28 mouse cellular contexts compared by ENCODE assay signal in genomic region chr17:24777073-24777472, GRCm38 (mm10). TPM values are rescaled to one million over a fixed set of nuclear protein-coding genes. Genes with fewer than 3 reads are reported as not detected.
DNase-seq lines count a peak whose midpoint lies in the region; ATAC-seq and TF ChIP-seq lines count a peak whose summit lies in the region.
"Had no signal": no experiment of that assay in that cellular context is flagged by ENCODE, and none has a peak within 500 bp of the region (broad histone marks: within the 10 kb centered on the region; RNA-seq: fewer than 3 reads in every experiment).

No protein-coding gene starts in this region.

- no peak overlapping the region for H3K4me2 ChIP-seq in forebrain, embryonic 11.5 days (ENCODE audit: low read depth, low read length, severe bottlenecking)
- no peak overlapping the region for H3K4me2 ChIP-seq in lung, embryonic 16.5 days (ENCODE audit: low read depth, low read length)
- H3K4me2 ChIP-seq: embryonic facial prominence, embryonic 15.5 days; forebrain, embryonic 12.5 days; heart, embryonic 11.5 days; heart, embryonic 15.5 days; hindbrain, embryonic 15.5 days had no signal

- H3K9ac ChIP-seq in forebrain, embryonic 11.5 days (ENCODE audit: low read length) = no peak overlapping the region
- no peak overlapping the region for H3K9ac ChIP-seq in lung, embryonic 16.5 days (ENCODE audit: low read length)
- H3K9ac ChIP-seq: embryonic facial prominence, embryonic 15.5 days; forebrain, embryonic 12.5 days; heart, embryonic 15.5 days; hindbrain, embryonic 15.5 days had no signal

- ATAC-seq in forebrain, embryonic 11.5 days (replicated peaks; ENCODE audit: low FRiP score) = no peak
- ATAC-seq in lung, embryonic 16.5 days (ENCODE audit: low read depth) = peak; percentile 83
- ATAC-seq: activated CD4-positive, CD25-positive, alpha-beta regulatory T cell, adult 4 months; forebrain, embryonic 16.5 days had no signal

- H3K4me3 ChIP-seq in forebrain, embryonic 11.5 days (ENCODE audit: low read depth, low read length) = no peak overlapping the region
- H3K4me3 ChIP-seq in forebrain, embryonic 10.5 days = no peak overlapping the region
- no peak overlapping the region for H3K4me3 ChIP-seq in lung, embryonic 16.5 days (ENCODE audit: low read length)
- H3K4me3 ChIP-seq in layer of hippocampus, adult 2 months = no peak overlapping the region
- H3K4me3 ChIP-seq: embryonic facial prominence, embryonic 15.5 days; erythroblast, embryonic 14.5 days; forebrain, embryonic 12.5 days; heart, adult 2 months; heart, embryonic 15.5 days; hindbrain, embryonic 10.5 days; hindbrain, embryonic 15.5 days had no signal

- H3K4me1 ChIP-seq in forebrain, embryonic 11.5 days (replicated peaks; ENCODE audit: control insufficient read depth, insufficient read depth, low read length) = no peaks in the 10 kb centered on the region
- no peaks in the 10 kb centered on the region for H3K4me1 ChIP-seq in forebrain, embryonic 10.5 days
- H3K4me1 ChIP-seq in lung, embryonic 16.5 days (replicated peaks; ENCODE audit: control insufficient read depth, insufficient read depth, low read length) = no peaks in the 10 kb centered on the region
- H3K4me1 ChIP-seq: forebrain, embryonic 12.5 days; heart, embryonic 15.5 days; hindbrain, embryonic 10.5 days; hindbrain, embryonic 15.5 days had no signal

- no peak overlapping the region for H3K27ac ChIP-seq in forebrain, embryonic 11.5 days (ENCODE audit: low read depth, low read length)
- no peak overlapping the region for H3K27ac ChIP-seq in forebrain, embryonic 10.5 days
- H3K27ac ChIP-seq in lung, embryonic 16.5 days (ENCODE audit: low read length) = peak overlapping the region; percentile 59; the same call in 1 of the 2 replicates
- H3K27ac ChIP-seq in layer of hippocampus, adult 2 months = no peak overlapping the region
- H3K27ac ChIP-seq: embryonic facial prominence, embryonic 15.5 days; forebrain, embryonic 12.5 days; heart, adult 2 months; heart, embryonic 15.5 days; hindbrain, embryonic 10.5 days; hindbrain, embryonic 15.5 days had no signal

- H3K36me3 ChIP-seq in forebrain, embryonic 11.5 days (ENCODE audit: control insufficient read depth, insufficient read depth, low read length) = no peaks in the 10 kb centered on the region
- no peaks in the 10 kb centered on the region for H3K36me3 ChIP-seq in forebrain, embryonic 10.5 days (replicated peaks)
- no peaks in the 10 kb centered on the region for H3K36me3 ChIP-seq in lung, embryonic 16.5 days (ENCODE audit: control insufficient read depth, insufficient read depth, low read length)
- H3K36me3 ChIP-seq: embryonic facial prominence, embryonic 15.5 days; forebrain, embryonic 12.5 days; heart, embryonic 15.5 days; hindbrain, embryonic 10.5 days; hindbrain, embryonic 15.5 days had no signal

- no peaks in the 10 kb centered on the region for H3K27me3 ChIP-seq in forebrain, embryonic 11.5 days (ENCODE audit: control insufficient read depth, insufficient read depth, low read length)
- H3K27me3 ChIP-seq in forebrain, embryonic 10.5 days (ENCODE audit: poor library complexity, severe bottlenecking) = no peaks in the 10 kb centered on the region
- no peaks in the 10 kb centered on the region for H3K27me3 ChIP-seq in lung, embryonic 16.5 days (ENCODE audit: control insufficient read depth, insufficient read depth, low read depth, low read length)
- H3K27me3 ChIP-seq: embryonic facial prominence, embryonic 15.5 days; forebrain, embryonic 12.5 days; heart, embryonic 15.5 days; hindbrain, embryonic 15.5 days had no signal

- no peak for TF ChIP-seq CTCF in layer of hippocampus, adult 2 months (conservative IDR thresholded peaks at IDR 0.05)

- no peaks in the 10 kb centered on the region for H3K9me3 ChIP-seq in forebrain, embryonic 11.5 days (ENCODE audit: control insufficient read depth, low read length)
- H3K9me3 ChIP-seq in forebrain, embryonic 10.5 days = 0 out of 2 replicates have a peak, but pooled peaks cover 5% of the 10 kb centered on the region
- H3K9me3 ChIP-seq in lung, embryonic 16.5 days (ENCODE audit: control insufficient read depth, low read length) = 0 out of 2 replicates have a peak, but pooled peaks cover 3% of the 10 kb centered on the region
- H3K9me3 ChIP-seq: embryonic facial prominence, embryonic 15.5 days; heart, embryonic 15.5 days; hindbrain, embryonic 10.5 days; hindbrain, embryonic 15.5 days had no signal

- peak; percentile 24 for DNase-seq in forebrain, embryonic 11.5 days (ENCODE audit: low spot score)
- DNase-seq in forebrain, embryonic 10.5 days (ENCODE audit: extremely low spot score, low spot score) = no peak
- peak; percentile 31 for DNase-seq in ZHBTc4 (ENCODE audit: low read depth, low spot score)
- peak; percentile 72 for DNase-seq in lung, postnatal 25 days (ENCODE audit: low spot score)
- DNase-seq in cerebellum, postnatal 10 days = no peak
- no peak for DNase-seq in layer of hippocampus, adult 2 months (ENCODE audit: low spot score in 2 of 2)
- DNase-seq in spleen, adult 18-20 months = no peak
- DNase-seq: adrenal gland, postnatal 14 days; cerebellum, adult 11-12 months; cerebellum, adult 9-10 months; cerebellum, postnatal 36 days; gastrocnemius, postnatal 10 days; heart, adult 2 months had no signal

- 77% methylated on average over 2 of the region's 2 CpGs for WGBS in forebrain, embryonic 11.5 days
- WGBS in forebrain, embryonic 10.5 days = 79% methylated on average over 2 of the region's 2 CpGs
- 45% methylated on average over 2 of the region's 2 CpGs for WGBS in lung, embryonic 16.5 days

RNA-seq across cellular contexts. Expression of gene Hs3st6, which starts 24.3 kb away (rescaled TPM):
- polyA plus RNA-seq in forebrain, embryonic 11.5 days (2014; fragmentation: Nextera tagmentation; extraction: Ambion mirVana) = 0.21 and 0.51 TPM in 2 replicates
- polyA plus RNA-seq in forebrain, embryonic 10.5 days (2016; fragmentation: Nextera tagmentation; extraction: Ambion mirVana) = 0.50 and 0.68 TPM in 2 replicates
- polyA plus RNA-seq in lung, embryonic 16.5 days (2015; fragmentation: Nextera tagmentation; extraction: Ambion mirVana) = 0.87 and 1.2 TPM in 2 replicates
- not detected for total RNA-seq in layer of hippocampus, adult 2 months (2021)
- total RNA-seq: gastrocnemius, postnatal 4 days; heart, adult 2 months; heart, postnatal 25 days; MEL had no signal
- polyA plus RNA-seq: activated CD4-positive, CD25-positive, alpha-beta regulatory T cell, adult 4 months; C2C12; erythroblast, embryonic 14.5 days; forebrain, embryonic 16.5 days had no signal

RNA-seq across cellular contexts. Expression of gene Meiob, which starts 27.0 kb away (rescaled TPM):
- not detected in 2 replicates for polyA plus RNA-seq in forebrain, embryonic 11.5 days (2014; fragmentation: Nextera tagmentation; extraction: Ambion mirVana)
- polyA plus RNA-seq in forebrain, embryonic 10.5 days (2016; fragmentation: Nextera tagmentation; extraction: Ambion mirVana) = 0.09 TPM in 1 of 2 replicates, not detected in the other
- not detected in 2 replicates for polyA plus RNA-seq in lung, embryonic 16.5 days (2015; fragmentation: Nextera tagmentation; extraction: Ambion mirVana)
- total RNA-seq in layer of hippocampus, adult 2 months (2021) = not detected
- total RNA-seq: gastrocnemius, postnatal 10 days; gastrocnemius, postnatal 4 days; heart, postnatal 25 days had no signal
- polyA plus RNA-seq: activated CD4-positive, CD25-positive, alpha-beta regulatory T cell, adult 4 months; C2C12; erythroblast, embryonic 14.5 days; forebrain, embryonic 12.5 days; forebrain, embryonic 16.5 days; frontal cortex, adult 2 months; heart, adult 2 months; heart, embryonic 11.5 days; heart, embryonic 15.5 days; hindbrain, embryonic 10.5 days; hindbrain, embryonic 15.5 days had no signal

RNA-seq across cellular contexts. Expression of gene Msrb1, which starts 40.6 kb away (rescaled TPM):
- 21.3 and 21.6 TPM in 2 replicates for polyA plus RNA-seq in forebrain, embryonic 11.5 days (2014; fragmentation: Nextera tagmentation; extraction: Ambion mirVana)
- 22.2 and 22.8 TPM in 2 replicates for polyA plus RNA-seq in forebrain, embryonic 10.5 days (2016; fragmentation: Nextera tagmentation; extraction: Ambion mirVana)
- 36.1 and 39.4 TPM in 2 replicates for polyA plus RNA-seq in lung, embryonic 16.5 days (2015; fragmentation: Nextera tagmentation; extraction: Ambion mirVana)
- total RNA-seq in layer of hippocampus, adult 2 months (2021) = 10 to 100 TPM; 32.0 to 40.8 TPM

RNA-seq across cellular contexts. Expression of gene Rpl3l, which starts 49.5 kb away (rescaled TPM):
- polyA plus RNA-seq in forebrain, embryonic 11.5 days (2014; fragmentation: Nextera tagmentation; extraction: Ambion mirVana) = not detected in 2 replicates
- not detected in 2 replicates for polyA plus RNA-seq in forebrain, embryonic 10.5 days (2016; fragmentation: Nextera tagmentation; extraction: Ambion mirVana)
- not detected in 2 replicates for polyA plus RNA-seq in lung, embryonic 16.5 days (2015; fragmentation: Nextera tagmentation; extraction: Ambion mirVana)
- total RNA-seq in layer of hippocampus, adult 2 months (2021) = under 1 TPM; 0.38 to 0.61 TPM
- total RNA-seq: adrenal gland, postnatal 14 days had no signal
- polyA plus RNA-seq: activated CD4-positive, CD25-positive, alpha-beta regulatory T cell, adult 4 months; embryonic facial prominence, embryonic 15.5 days; erythroblast, embryonic 14.5 days; forebrain, embryonic 12.5 days; forebrain, embryonic 16.5 days; hindbrain, embryonic 10.5 days; hindbrain, embryonic 15.5 days had no signal

RNA-seq across cellular contexts. Expression of gene Ndufb10, which starts 52.8 kb away (rescaled TPM):
- polyA plus RNA-seq in forebrain, embryonic 11.5 days (2014; fragmentation: Nextera tagmentation; extraction: Ambion mirVana) = 189 and 195 TPM in 2 replicates
- polyA plus RNA-seq in forebrain, embryonic 10.5 days (2016; fragmentation: Nextera tagmentation; extraction: Ambion mirVana) = 190 and 194 TPM in 2 replicates
- polyA plus RNA-seq in lung, embryonic 16.5 days (2015; fragmentation: Nextera tagmentation; extraction: Ambion mirVana) = 204 and 217 TPM in 2 replicates
- 100 to 1,000 TPM; 210 to 227 TPM for total RNA-seq in layer of hippocampus, adult 2 months (2021)

Comparison
In these comparisons a context has a peak if more than half of its experiments do, and no peak if none do; other contexts are left out.
1. DNase-seq: peak in forebrain, embryonic 11.5 days (single experiment), ZHBTc4 (single experiment) and lung, postnatal 25 days (single experiment); none in forebrain, embryonic 10.5 days (single experiment), cerebellum, postnatal 10 days (0 of 2), layer of hippocampus, adult 2 months (0 of 2) and spleen, adult 18-20 months (0 of 2).